Mouse (Mus musculus): ENCODE measurements around the gene Stat6. TPM values are rescaled to one million over a fixed set of nuclear protein-coding genes. Genes with fewer than 3 reads are reported as not detected.

Stat6 gene
- polyA plus RNA-seq, 2 experiments from 2014 or later, result 119 to 157 TPM

Other genes with a start within 250 kb of the Stat6 start
- gene Stac3, start 141.3 kb upstream of the Stat6 start, polyA plus RNA-seq (2017; shearing (Covaris generic)), result under 1 TPM in 1 of 2 experiments, not detected in 1; 0.92 TPM
- gene Ndufa4l2, start 128.0 kb upstream of the Stat6 start, polyA plus RNA-seq (2017; shearing (Covaris generic)), result not detected
- gene Shmt2, start 120.5 kb upstream of the Stat6 start, polyA plus RNA-seq (2017; shearing (Covaris generic)), result 10 to 100 TPM; 34.2 to 50.7 TPM
- gene Nxph4, start 108.4 kb upstream of the Stat6 start, polyA plus RNA-seq (2017; shearing (Covaris generic)), result not detected
- gene Lrp1, start 21.8 kb upstream of the Stat6 start, polyA plus RNA-seq (2017; shearing (Covaris generic)), result under 1 TPM in 1 of 2 experiments, not detected in 1; 0.57 TPM
- gene Nemp1, start 23.9 kb downstream of the Stat6 start, polyA plus RNA-seq (2017; shearing (Covaris generic)), result 1 to 10 TPM; 4.7 to 5.8 TPM
- 10 to 100 TPM in 1 of 2 experiments, 1 to 10 TPM in 1; 7.4 to 10.2 TPM for gene Nab2, start 25.6 kb downstream of the Stat6 start, polyA plus RNA-seq (2017; shearing (Covaris generic))
- not detected for gene Myo1a, start 62.2 kb downstream of the Stat6 start, polyA plus RNA-seq (2017; shearing (Covaris generic))
- gene Tac2, start 81.5 kb downstream of the Stat6 start, polyA plus RNA-seq (2017; shearing (Covaris generic)), result not detected
- gene Zbtb39, start 96.6 kb downstream of the Stat6 start, polyA plus RNA-seq (2017; shearing (Covaris generic)), result under 1 TPM; 0.36 to 0.45 TPM
- under 1 TPM; 0.15 to 0.22 TPM for gene Gpr182, start 108.7 kb downstream of the Stat6 start, polyA plus RNA-seq (2017; shearing (Covaris generic))
- under 1 TPM in 1 of 2 experiments, not detected in 1; 0.13 TPM for gene Rdh1, start 116.7 kb downstream of the Stat6 start, polyA plus RNA-seq (2017; shearing (Covaris generic))
- under 1 TPM in 1 of 2 experiments, not detected in 1; 0.31 TPM for gene Rdh16f1, start 116.8 kb downstream of the Stat6 start, polyA plus RNA-seq (2017; shearing (Covaris generic))
- gene Rdh9, start 133.4 kb downstream of the Stat6 start, polyA plus RNA-seq (2017; shearing (Covaris generic)), result under 1 TPM in 1 of 2 experiments, not detected in 1; 0.13 TPM
- not detected for gene Rdh16, start 158.2 kb downstream of the Stat6 start, polyA plus RNA-seq (2017; shearing (Covaris generic))
- not detected for gene Rdh19, start 206.9 kb downstream of the Stat6 start, polyA plus RNA-seq (2017; shearing (Covaris generic))
- gene Rdh16f2, start 223.5 kb downstream of the Stat6 start, polyA plus RNA-seq (2017; shearing (Covaris generic)), result not detected
- gene Rdh7, start 245.8 kb downstream of the Stat6 start, polyA plus RNA-seq (2017; shearing (Covaris generic)), result not detected